Mouse (Mus musculus) cerebellum, adult 2 months (tissue): ENCODE results near the gene Gclm.

Source experiments
- CTCF ChIP-seq: fragments of 200-500 bp; IDR thresholded peaks from 2 replicates; pipeline ENCODE4 v1.5.1; 2011; ENCODE audit warnings: low read depth, mild to moderate bottlenecking, control low read depth, low read length, moderate library complexity, borderline replicate concordance; ENCODE audit not compliant: insufficient read depth
- POLR2A ChIP-seq: fragments of 200-500 bp; IDR thresholded peaks from 2 replicates; pipeline ENCODE4 v1.6.1; 2011; ENCODE audit warnings: low read length, control low read depth, borderline replicate concordance; ENCODE audit not compliant: insufficient read depth

- TF ChIP-seq CTCF = no peak
- TF ChIP-seq POLR2A = no peak
These were observed 9.6 kb upstream of the Gclm start for GRCm38 (mm10) chr3:122235772-122236171.
